Mouse (Mus musculus): ENCODE measurements around the gene Tmc8. TPM values are rescaled to one million over a fixed set of nuclear protein-coding genes. Genes with fewer than 3 reads are reported as not detected.
A peak's percentile ranks its signal among the peaks of the same experiment; 100 is the strongest.

Tmc8 gene
- polyA plus RNA-seq (2016; fragmentation: Nextera tagmentation; extraction: Ambion mirVana), result 1.4 and 1.5 TPM in 2 replicates

GRCm38 (mm10) chr11:117781993-117782704 lies at the start of gene Tmc8, which contains the start of gene Tmc6:
TSS of gene Tmc8 (plus strand) at chr11:117782076.
TSS of gene Tmc6 (minus strand) at chr11:117782198.
- peaks cover 41% of the 10 kb centered on the region for H3K27me3 ChIP-seq (ENCODE audit: low read depth, poor library complexity, severe bottlenecking)
- H3K9me3 ChIP-seq (replicated peaks), result no peaks in the 10 kb centered on the region
- H3K4me3 ChIP-seq, result peak within 1 kb of the TSS; percentile 66
- no peak for DNase-seq (ENCODE audit: low spot score)
- 42% methylated on average over 22 of the region's 24 CpGs for WGBS
- H3K27ac ChIP-seq, result peak within 1 kb of the TSS; percentile 91
- H3K36me3 ChIP-seq, result peaks cover 11% of the 10 kb centered on the region
- H3K4me1 ChIP-seq, result peaks cover 71% of the 10 kb centered on the region

DNA sequence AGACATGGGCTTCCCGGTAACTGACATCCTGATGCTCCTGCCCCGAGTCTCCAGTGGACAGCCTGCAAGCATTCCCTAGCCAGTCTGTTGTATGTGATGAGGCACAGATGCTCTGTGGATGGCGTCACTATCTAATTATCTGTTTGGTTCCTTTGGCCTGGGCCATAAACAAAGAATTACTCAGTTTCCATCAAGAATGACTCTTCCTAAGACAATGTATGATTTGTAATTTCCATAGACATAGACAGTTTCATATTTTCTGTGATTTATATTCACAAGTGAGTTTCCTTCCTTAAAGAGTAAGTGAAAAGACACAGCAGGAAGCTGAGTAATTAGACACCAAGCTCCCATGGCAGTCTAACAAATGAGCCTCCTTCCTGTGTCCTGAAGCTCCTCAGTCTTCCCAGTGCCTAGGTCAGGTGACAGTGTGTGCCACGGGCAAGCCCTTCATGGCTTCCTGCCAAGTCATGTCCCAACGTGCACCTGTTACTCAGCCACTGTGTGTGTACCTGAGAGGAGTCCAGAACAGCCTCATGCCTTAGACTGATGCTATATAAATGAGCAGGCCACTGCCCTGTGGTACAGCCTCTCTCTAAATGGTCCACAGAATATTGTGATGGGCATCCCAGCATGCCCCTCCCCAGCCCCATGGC lies 45.7 kb upstream of the Tmc8 start:
- H3K4me1 ChIP-seq, result no peaks in the 10 kb centered on the region
- no peaks in the 10 kb centered on the region for H3K9me3 ChIP-seq (replicated peaks)
- 76% methylated on average over 5 of the region's 5 CpGs for WGBS
- no peak for DNase-seq (ENCODE audit: low spot score)
- no peak overlapping the region for H3K4me3 ChIP-seq
- H3K36me3 ChIP-seq, result peaks cover 86% of the 10 kb centered on the region
- H3K27ac ChIP-seq, result no peak overlapping the region
- no peaks in the 10 kb centered on the region for H3K27me3 ChIP-seq (ENCODE audit: low read depth, poor library complexity, severe bottlenecking)

- H3K36me3 ChIP-seq, result peaks cover 96% of the 10 kb centered on the region
- WGBS, result 91% methylated on average over 5 of the region's 5 CpGs
These were observed 43.8 kb upstream of the Tmc8 start for GRCm38 (mm10) chr11:117738123-117738522.

GRCm38 (mm10) chr11:117741128-117741527 lies 40.7 kb upstream of the Tmc8 start:
- Histone ChIP-seq H3K36me3 (peaks cover 100% of the 10 kb centered on the region), H3K27me3 (ENCODE audit: low read depth, poor library complexity, severe bottlenecking) (no peaks in the 10 kb centered on the region), H3K4me1 (peaks cover 14% of the 10 kb centered on the region), H3K27ac (no peak overlapping the region), H3K9me3 (replicated peaks) (no peaks in the 10 kb centered on the region), H3K4me3 (no peak overlapping the region)
- WGBS, result 89% methylated on average over 6 of the region's 6 CpGs
- DNase-seq (ENCODE audit: low spot score), result no peak

More at GRCm38 (mm10) chr11:117738123-117738522, 43.8 kb upstream of the Tmc8 start:
- Histone ChIP-seq H3K4me3 (no peak overlapping the region), H3K4me1 (peaks cover 6% of the 10 kb centered on the region), H3K27me3 (ENCODE audit: low read depth, poor library complexity, severe bottlenecking) (no peaks in the 10 kb centered on the region), H3K27ac (no peak overlapping the region), H3K9me3 (replicated peaks) (no peaks in the 10 kb centered on the region)
- no peak for DNase-seq (ENCODE audit: low spot score)

GRCm38 (mm10) chr11:117742243-117742642 lies 39.6 kb upstream of the Tmc8 start:
- Histone ChIP-seq H3K36me3 (peaks cover 100% of the 10 kb centered on the region), H3K4me3 (no peak overlapping the region), H3K27ac (no peak overlapping the region)

DNA sequence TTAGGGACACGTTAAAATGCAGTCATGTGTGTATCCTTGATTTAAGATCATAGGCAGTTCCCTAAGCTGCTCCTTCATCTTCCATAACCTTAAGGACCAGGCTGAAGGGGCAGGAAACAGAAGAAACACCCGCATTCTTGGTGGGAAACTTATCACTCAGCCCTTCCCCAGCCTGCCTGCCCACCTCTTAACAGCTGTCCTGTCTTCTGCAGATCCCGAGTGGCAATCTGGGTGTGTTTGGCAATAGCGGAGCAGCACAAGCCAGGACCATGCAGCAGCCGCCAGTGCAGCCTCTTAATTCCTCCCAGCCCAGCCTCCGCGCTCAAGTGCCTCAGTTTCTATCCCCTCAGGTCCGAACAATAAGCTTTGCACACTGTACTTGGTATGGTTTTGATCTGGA lies 39.2 kb upstream of the Tmc8 start:
- Histone ChIP-seq H3K4me1 (peaks cover 14% of the 10 kb centered on the region), H3K27me3 (ENCODE audit: low read depth, poor library complexity, severe bottlenecking) (no peaks in the 10 kb centered on the region), H3K9me3 (replicated peaks) (no peaks in the 10 kb centered on the region), H3K36me3 (peaks cover 100% of the 10 kb centered on the region), H3K27ac (no peak overlapping the region), H3K4me3 (no peak overlapping the region)
- DNase-seq (ENCODE audit: low spot score), result no peak
- whole genome bisulfite sequencing, result 86% methylated on average over 8 of the region's 8 CpGs

More at GRCm38 (mm10) chr11:117742243-117742642, 39.6 kb upstream of the Tmc8 start:
- WGBS, result 82% methylated on average over 8 of the region's 8 CpGs
- Histone ChIP-seq H3K9me3 (replicated peaks) (no peaks in the 10 kb centered on the region), H3K27me3 (ENCODE audit: low read depth, poor library complexity, severe bottlenecking) (no peaks in the 10 kb centered on the region), H3K4me1 (peaks cover 14% of the 10 kb centered on the region)
- no peak for DNase-seq (ENCODE audit: low spot score)

DNA sequence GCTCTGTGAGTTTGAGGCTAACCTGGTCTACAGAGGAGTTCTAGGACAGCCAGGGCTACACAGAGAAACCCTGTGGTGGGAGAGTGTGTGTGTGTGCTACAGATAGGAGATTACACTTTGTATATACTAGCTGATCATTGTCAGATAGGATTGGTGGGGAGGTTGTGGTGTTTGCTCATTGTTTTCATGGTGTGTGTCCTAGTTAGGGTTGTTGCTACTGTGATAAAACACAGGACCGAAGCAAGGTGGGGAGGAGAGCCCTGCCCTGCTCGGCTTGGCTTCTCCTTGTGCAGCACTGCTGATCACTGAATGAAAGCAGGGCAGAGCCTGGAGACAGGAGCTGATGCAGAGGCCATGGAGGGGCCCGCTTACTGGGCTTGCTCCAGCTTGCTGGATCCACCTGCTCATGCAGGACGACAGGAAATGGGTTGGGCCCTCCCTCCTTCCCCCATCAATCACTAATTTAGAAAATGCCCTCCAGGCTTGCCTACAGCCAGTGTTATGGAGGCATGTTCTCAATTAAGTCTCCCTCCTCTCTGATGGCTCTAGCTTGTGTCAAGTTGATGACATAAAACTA lies 38.3 kb upstream of the Tmc8 start:
- Histone ChIP-seq H3K4me3 (no peak overlapping the region), H3K9me3 (replicated peaks) (no peaks in the 10 kb centered on the region), H3K27me3 (ENCODE audit: low read depth, poor library complexity, severe bottlenecking) (no peaks in the 10 kb centered on the region), H3K36me3 (peaks cover 100% of the 10 kb centered on the region), H3K27ac (peak overlapping the region; percentile 32; the same call in 1 of the 2 replicates), H3K4me1 (peaks cover 14% of the 10 kb centered on the region)
- WGBS, result 47% methylated on average over 4 of the region's 4 CpGs
- DNase-seq (ENCODE audit: low spot score), result peak; percentile 54

DNA sequence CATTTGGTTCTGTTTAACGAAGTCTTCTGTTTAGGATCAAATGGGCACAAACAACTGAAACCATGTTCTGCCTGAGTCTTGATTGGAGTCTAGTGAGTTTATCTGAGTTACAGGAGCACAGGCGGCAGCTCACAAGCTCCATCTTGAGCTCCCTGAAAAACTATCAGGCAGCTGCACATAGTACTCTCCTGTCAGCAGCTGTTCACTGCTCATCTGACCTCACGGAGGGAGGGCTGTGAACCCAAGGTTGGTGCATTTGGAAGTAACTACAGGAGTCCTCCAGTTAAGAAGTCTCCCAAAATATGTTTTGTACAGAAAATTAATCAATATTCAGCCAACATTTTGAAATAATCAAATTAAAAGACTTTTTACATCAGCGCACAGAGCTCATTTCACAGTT lies 33.2 kb upstream of the Tmc8 start:
- H3K36me3 ChIP-seq, result peaks cover 99% of the 10 kb centered on the region
- 89% methylated on average over 4 of the region's 4 CpGs for WGBS
- no peak for DNase-seq (ENCODE audit: low spot score)
- no peaks in the 10 kb centered on the region for H3K27me3 ChIP-seq (ENCODE audit: low read depth, poor library complexity, severe bottlenecking)
- H3K4me1 ChIP-seq, result peaks cover 3% of the 10 kb centered on the region
- no peak overlapping the region for H3K4me3 ChIP-seq
- H3K9me3 ChIP-seq (replicated peaks), result no peaks in the 10 kb centered on the region
- no peak overlapping the region for H3K27ac ChIP-seq

- DNase-seq (ENCODE audit: low spot score), result no peak
- Histone ChIP-seq H3K9me3 (replicated peaks) (no peaks in the 10 kb centered on the region), H3K4me3 (no peak overlapping the region), H3K27ac (no peak overlapping the region), H3K36me3 (peaks cover 99% of the 10 kb centered on the region), H3K4me1 (no peaks in the 10 kb centered on the region), H3K27me3 (ENCODE audit: low read depth, poor library complexity, severe bottlenecking) (no peaks in the 10 kb centered on the region)
- WGBS, result 89% methylated on average over 10 of the region's 10 CpGs
These were observed 32.5 kb upstream of the Tmc8 start for GRCm38 (mm10) chr11:117749414-117749813.

DNA sequence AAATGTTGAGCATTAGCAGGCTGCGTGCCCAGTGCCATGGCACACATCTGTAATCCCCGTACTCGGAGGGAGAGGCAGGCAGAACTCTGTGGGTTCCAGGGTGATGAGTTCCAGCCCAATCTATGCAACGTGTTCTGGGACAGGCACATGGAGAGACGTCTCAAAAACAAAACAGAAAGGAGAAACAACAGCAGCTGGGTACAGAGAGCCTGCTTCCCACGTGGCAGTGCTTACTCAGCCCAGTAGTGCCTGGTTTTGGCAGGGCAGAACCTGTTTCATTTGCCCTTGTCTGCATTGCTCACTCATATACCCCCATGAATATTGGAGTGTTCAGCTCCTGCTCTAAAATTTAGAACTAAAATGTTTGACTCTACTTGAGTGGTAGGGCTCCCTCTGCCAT lies 30.3 kb upstream of the Tmc8 start:
- Histone ChIP-seq H3K27ac (no peak overlapping the region), H3K27me3 (ENCODE audit: low read depth, poor library complexity, severe bottlenecking) (no peaks in the 10 kb centered on the region), H3K4me1 (no peaks in the 10 kb centered on the region), H3K4me3 (no peak overlapping the region), H3K36me3 (peaks cover 99% of the 10 kb centered on the region), H3K9me3 (replicated peaks) (no peaks in the 10 kb centered on the region)
- 91% methylated on average over 6 of the region's 6 CpGs for WGBS
- no peak for DNase-seq (ENCODE audit: low spot score)

GRCm38 (mm10) chr11:117755891-117756290 lies 26.0 kb upstream of the Tmc8 start:
- H3K27me3 ChIP-seq (ENCODE audit: low read depth, poor library complexity, severe bottlenecking), result no peaks in the 10 kb centered on the region
- H3K27ac ChIP-seq, result no peak overlapping the region
- no peak overlapping the region for H3K4me3 ChIP-seq
- H3K9me3 ChIP-seq (replicated peaks), result no peaks in the 10 kb centered on the region
- 95% methylated on average over 7 of the region's 7 CpGs for WGBS
- no peak for DNase-seq (ENCODE audit: low spot score)
- H3K4me1 ChIP-seq, result no peaks in the 10 kb centered on the region
- peaks cover 99% of the 10 kb centered on the region for H3K36me3 ChIP-seq

GRCm38 (mm10) chr11:117759267-117759666 lies 22.6 kb upstream of the Tmc8 start:
- H3K4me3 ChIP-seq, result no peak overlapping the region
- no peaks in the 10 kb centered on the region for H3K9me3 ChIP-seq (replicated peaks)
- no peaks in the 10 kb centered on the region for H3K27me3 ChIP-seq (ENCODE audit: low read depth, poor library complexity, severe bottlenecking)
- DNase-seq (ENCODE audit: low spot score), result no peak
- 94% methylated on average over 10 of the region's 10 CpGs for whole genome bisulfite sequencing
- peaks cover 89% of the 10 kb centered on the region for H3K36me3 ChIP-seq
- H3K4me1 ChIP-seq, result no peaks in the 10 kb centered on the region
- no peak overlapping the region for H3K27ac ChIP-seq

Measured in limb, embryonic 10.5 days (tissue).